Mouse (Mus musculus): Measurements from ENCODE around the gene Crhr1.
A peak's percentile ranks its signal among the peaks of the same experiment; 100 is the strongest.

The Crhr1 gene

GRCm38 (mm10) chr11:104132580-104133441 lies at the start of gene Crhr1:
TSS of gene Crhr1 (plus strand) at chr11:104132855.
- DNase-seq (ENCODE audit: low spot score): peak; percentile 7

DNA sequence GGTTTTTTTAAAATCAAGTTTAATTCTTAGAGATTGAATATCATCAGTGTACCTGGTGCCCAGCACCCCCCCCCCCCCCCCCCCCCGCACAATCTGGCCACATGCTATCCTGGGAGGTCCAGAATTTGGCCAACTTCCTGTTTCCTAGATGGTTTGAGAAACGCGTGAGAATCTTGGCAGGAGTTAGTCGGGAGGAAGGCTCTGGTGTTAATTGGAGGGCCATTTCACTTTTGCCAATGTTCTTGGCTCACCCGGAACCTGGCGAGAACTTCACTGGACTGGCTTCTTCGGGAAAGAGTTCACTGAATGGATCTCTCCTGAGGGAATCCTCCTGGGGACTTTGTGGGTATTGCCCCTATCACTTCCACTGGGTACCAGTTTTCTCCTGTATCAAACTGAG lies 49.4 kb upstream of the Crhr1 start:
- DNase-seq (ENCODE audit: low spot score): no peak

GRCm38 (mm10) chr11:104083716-104084115 lies 48.9 kb upstream of the Crhr1 start:
- no peak for DNase-seq (ENCODE audit: low spot score)

GRCm38 (mm10) chr11:104088519-104088918 lies 44.1 kb upstream of the Crhr1 start:
- DNase-seq (ENCODE audit: low spot score): no peak

DNA sequence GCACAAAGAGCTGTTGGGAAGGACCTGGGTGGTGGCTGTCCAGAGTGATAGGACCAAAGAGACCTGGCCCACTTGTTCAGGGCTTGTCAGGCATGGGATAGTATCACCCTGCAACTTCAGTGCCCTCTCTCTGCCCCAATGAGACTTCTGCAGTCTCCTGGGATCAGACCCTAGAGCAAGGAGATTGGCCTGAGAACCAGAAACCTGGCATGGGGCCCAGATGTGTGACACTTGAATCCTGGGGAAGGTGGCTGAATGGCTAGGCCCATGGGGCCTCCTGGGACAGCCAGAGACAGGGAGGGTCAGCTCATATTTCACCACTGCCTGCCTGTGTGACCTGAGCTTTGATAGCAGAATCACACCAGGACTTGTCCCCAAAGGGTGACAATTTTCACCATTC lies 41.9 kb upstream of the Crhr1 start:
- DNase-seq (ENCODE audit: low spot score): no peak

DNA sequence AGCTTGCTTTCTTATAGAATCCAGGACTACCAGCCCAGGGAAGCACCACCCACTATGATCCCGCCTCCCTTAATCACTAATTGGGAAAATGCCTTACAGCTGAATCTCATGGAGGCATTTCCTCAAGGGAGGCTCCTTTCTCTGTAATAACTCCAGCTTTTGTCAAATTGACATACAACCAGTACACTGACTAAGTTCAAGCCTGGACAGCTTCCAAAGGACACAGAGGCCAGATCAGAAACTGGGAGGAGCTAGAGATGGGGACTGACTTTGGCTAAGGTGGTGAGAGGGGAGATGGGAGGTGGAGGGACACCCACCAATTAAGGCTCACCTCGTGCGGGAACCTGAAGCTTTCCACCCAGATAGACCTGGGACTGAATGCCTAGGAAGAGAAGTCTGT lies 37.5 kb upstream of the Crhr1 start:
- no peak for DNase-seq (ENCODE audit: low spot score)

GRCm38 (mm10) chr11:104096536-104096935 lies 36.1 kb upstream of the Crhr1 start:
- DNase-seq (ENCODE audit: low spot score): no peak

- DNase-seq (ENCODE audit: low spot score): no peak
These were observed 33.1 kb upstream of the Crhr1 start for GRCm38 (mm10) chr11:104099542-104099941.

DNA sequence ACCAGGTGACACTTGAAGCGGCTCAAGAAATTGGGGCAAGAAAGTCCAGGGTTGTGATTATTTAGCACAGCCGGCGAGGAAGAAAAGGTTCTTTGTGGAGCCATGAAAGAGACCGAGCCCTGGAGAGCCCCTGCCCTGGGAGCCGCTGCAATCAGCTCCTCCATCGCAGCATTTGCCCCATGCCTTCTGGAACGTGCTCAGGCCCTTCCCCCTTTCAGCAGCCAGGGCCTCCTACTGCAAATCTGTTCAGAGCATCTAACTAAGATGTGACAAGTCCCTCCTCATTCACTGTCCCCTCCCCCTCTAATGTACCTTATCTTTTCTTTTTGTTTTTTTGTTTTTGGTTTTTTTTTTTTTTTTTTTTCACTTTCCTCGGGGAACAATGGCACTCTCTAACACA lies 30.0 kb upstream of the Crhr1 start:
- DNase-seq (ENCODE audit: low spot score): no peak

- DNase-seq (ENCODE audit: low spot score): no peak
These were observed 26.3 kb upstream of the Crhr1 start for GRCm38 (mm10) chr11:104106329-104106728.

GRCm38 (mm10) chr11:104106969-104107368 lies 25.7 kb upstream of the Crhr1 start:
- DNase-seq (ENCODE audit: low spot score): no peak

- DNase-seq (ENCODE audit: low spot score): no peak
These were observed 22.3 kb upstream of the Crhr1 start for GRCm38 (mm10) chr11:104110366-104110765.

- DNase-seq (ENCODE audit: low spot score): no peak
These were observed 20.8 kb upstream of the Crhr1 start for GRCm38 (mm10) chr11:104111851-104112250.

DNA sequence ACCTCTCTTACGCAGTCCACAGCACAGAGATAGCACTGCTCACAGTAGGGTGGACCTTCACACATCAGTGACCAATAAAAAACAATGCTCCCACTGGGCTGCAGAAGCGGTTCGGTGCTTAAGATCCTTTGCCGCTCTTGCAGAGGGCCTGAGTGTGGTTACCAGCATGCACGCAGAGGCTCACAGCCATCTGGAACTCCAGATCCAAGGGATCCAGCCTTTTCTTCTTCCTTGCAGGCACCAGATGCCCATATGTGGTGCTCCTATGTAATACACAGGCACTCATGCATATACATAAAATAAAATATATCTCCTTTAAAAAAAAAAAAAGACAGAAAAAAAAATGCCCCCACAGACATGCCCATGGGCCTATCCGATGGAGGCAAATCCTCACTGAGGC lies 19.0 kb upstream of the Crhr1 start:
- DNase-seq (ENCODE audit: low spot score): no peak

GRCm38 (mm10) chr11:104114690-104115089 lies 18.0 kb upstream of the Crhr1 start:
- DNase-seq (ENCODE audit: low spot score): peak; percentile 69

DNA sequence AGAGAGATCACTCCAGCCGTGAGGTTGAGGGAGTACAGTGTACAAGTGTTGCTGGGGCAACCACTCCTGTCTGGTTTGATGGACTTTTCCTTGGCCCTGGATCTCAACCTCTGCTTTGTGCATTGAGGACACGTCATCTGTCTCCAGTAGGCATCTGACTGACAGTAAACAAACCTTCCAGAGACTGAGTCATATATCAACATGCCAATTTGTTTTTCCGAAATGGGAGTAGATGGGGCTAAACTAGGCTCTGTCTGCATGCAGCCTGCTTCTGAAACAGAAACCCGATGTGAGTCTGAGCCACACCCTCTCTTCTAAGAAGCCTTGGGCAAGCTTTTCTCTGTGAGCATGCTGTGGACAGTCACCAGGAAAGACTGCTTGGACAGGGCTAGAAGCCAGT lies 14.3 kb upstream of the Crhr1 start:
- DNase-seq (ENCODE audit: low spot score): no peak

DNA sequence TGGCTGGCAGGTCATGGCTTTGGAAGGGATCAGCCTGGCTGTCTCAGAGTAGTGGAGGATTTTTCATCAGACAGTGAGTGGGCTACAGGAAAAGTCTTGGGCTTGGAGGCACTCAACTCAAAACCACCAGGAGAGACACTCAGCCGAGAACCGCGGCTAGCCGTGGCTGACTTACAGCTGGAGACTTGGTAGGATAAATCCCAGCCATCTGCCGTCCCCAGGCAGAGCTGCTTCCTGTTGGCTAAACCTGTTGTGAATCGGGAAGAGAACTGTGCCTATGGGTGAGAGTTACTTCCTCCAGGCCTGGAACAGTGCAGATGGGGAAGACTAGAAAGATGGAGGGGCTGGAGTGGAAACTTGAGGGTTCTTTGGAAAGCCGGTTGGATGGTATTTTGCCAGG lies 9.7 kb upstream of the Crhr1 start:
- no peak for DNase-seq (ENCODE audit: low spot score)

- DNase-seq (ENCODE audit: low spot score): no peak
These were observed 9.2 kb upstream of the Crhr1 start for GRCm38 (mm10) chr11:104123479-104123878.

GRCm38 (mm10) chr11:104124582-104124981 lies 8.1 kb upstream of the Crhr1 start:
- DNase-seq (ENCODE audit: low spot score): no peak

DNA sequence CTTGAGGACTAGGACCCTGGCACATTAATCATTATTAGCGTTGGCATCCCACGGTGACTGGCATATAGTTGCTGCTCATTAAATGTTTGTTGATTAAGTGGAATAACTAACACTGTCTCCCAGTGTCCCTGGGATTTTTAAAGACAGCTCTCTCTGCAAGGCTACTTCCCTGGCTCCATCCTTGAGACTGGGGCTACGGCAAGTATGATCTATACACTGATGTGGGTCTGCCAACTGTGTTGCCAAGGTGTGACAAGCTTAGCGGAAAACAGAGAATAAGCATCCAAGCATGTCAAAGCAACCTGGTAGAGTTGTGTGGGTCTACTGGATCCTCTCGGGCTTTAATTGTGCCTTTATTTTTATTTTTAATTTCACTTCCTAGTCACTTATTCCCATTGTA lies 3.2 kb upstream of the Crhr1 start:
- no peak for DNase-seq (ENCODE audit: low spot score)

GRCm38 (mm10) chr11:104130721-104131647 lies 1.7 kb upstream of the Crhr1 start:
- peak; percentile 26 for DNase-seq (ENCODE audit: low spot score)

DNA sequence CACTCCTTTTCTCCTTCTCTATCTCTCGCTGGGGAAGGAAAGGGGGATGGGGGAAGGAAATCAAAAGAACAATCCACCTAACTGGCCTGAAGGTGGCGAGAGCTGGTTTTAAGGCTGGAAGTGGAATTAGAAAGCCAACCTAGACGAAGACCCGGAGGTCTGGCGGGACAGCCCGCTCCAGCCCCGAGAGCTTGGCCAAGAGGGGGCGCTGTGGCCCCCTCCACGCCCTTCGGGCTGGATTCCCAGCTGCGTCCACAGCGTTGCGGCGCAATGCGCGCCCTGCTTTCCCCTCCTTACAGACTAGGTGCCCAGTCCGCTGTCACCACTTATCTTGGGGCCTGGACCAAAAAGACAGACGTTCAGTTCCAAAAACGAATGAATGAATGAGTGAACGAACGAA lies 899 bp upstream of the Crhr1 start:
- peak; percentile 6 for DNase-seq (ENCODE audit: low spot score)

GRCm38 (mm10) chr11:104133442-104133983 lies 858 bp downstream of the Crhr1 start:
- no peak for DNase-seq (ENCODE audit: low spot score)
